Mouse (Mus musculus): Measurements from ENCODE around the gene Gzmf.

GRCm38 (mm10) chr14:56186521-56186920 lies 24.7 kb downstream of the Gzmf start:
- TF ChIP-seq GATA1 (IDR thresholded peaks at IDR 0.05; ENCODE audit: low read length), result no peak
- no peak for TF ChIP-seq TAL1 (IDR thresholded peaks at IDR 0.05; ENCODE audit: low read length)
